Mouse (Mus musculus): ENCODE data around the gene Fam110c.
"Not testable (repeated sequence)": the region's sequence is repeated elsewhere in the genome, so short reads cannot be mapped to it uniquely, and the experiment has no call there.

Fam110c gene

DNA sequence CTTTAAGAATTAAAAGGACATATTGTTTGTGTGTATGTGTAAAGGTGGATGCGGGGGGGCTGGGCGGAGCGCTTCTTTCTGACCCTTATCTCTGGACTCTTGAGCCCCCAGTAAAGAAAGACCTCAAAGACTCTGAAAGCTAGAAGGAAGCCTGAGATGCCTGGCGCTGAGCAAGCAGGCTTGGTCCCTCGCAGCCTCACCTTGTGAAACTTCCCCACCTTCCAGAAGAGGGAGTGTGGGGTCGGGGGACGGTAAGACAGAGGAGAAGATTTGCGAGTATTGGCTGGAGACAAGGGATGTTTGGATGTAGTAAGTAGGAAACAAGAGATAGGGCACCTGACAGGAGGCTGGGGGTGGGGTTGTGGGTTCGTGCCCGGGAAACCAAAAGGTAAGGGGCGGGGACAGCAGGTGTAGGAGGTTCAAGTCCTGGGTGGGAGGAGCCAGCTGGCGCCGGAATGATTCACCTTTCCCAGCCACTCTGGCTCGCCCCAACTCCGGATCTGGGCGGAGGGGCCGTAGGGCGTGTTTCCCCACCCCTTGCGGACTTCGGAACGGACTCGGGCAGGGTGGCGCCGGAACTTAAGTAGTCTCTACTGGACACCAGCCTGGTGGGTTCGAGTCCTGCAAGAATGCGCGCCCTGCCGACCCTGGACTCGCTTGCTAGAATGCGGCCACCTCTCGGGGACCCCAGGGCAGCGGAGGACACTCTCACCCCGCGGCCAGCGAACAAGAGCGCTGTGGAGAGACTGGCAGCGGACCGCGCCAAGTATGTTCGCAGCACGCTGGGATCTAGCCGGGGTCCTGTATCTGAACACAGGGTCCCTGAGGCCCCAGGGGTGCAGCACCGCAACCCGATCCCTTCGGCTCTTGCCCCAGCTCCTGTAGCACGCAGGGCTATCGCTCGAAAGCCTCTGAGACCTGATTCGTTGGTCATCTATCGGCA lies at the start of gene Fam110c:
TSS of gene Fam110c (plus strand) at position 450 of the 943 bp plus-strand sequence.
- DNase-seq (ENCODE audit: low read depth): no peak

GRCm38 (mm10) chr12:31026423-31026822 lies 47.2 kb upstream of the Fam110c start:
- DNase-seq (ENCODE audit: low read depth): no peak

DNA sequence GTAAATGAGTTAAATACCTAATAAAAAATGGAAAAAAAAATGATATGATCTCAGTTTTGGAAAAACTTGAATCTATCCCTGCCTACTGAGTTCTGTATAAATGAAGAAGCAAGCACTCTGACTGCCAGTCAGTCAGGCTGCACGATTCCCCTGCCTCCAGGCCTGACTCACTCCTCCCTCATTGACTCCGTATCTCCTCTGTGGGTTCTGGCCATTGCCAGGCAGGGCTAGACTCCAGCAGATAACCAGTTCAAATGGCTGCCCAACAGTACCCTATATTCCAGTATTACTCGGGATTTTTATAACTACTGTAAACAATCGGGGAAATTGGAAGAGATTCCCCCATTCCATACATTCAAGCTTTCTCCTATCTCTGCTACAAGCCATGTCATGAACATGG lies 21.6 kb upstream of the Fam110c start:
- DNase-seq (ENCODE audit: low read depth): no peak

- DNase-seq (ENCODE audit: low read depth): no peak
Measured at GRCm38 (mm10) chr12:31056291-31056864, 17.3 kb upstream of the Fam110c start.

DNA sequence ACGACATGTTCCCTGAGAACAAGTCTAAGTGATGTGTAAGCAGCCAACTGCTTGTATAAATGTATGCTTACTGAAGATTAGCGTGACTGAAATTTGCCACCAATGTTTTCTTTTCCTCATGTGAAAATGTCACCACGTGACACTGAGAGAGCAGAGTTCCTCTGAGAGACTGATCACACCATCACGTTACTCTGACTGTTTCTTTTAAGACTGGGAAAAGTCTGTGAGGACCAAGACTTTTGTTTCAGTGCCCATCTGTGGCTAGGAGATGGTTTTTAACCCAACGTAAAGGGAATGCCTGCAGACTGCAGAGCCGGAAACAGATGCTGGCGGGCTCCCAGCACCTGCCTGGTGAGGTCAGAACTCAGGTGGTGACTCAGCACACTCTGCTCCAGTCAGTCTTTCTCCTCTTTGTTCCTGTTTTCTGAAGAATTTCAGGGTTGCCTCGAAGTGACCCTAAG lies 14.2 kb upstream of the Fam110c start:
- no peak for DNase-seq (ENCODE audit: low read depth)

- no peak for DNase-seq (ENCODE audit: low read depth)
Measured at GRCm38 (mm10) chr12:31060245-31060644, 13.4 kb upstream of the Fam110c start.

GRCm38 (mm10) chr12:31071222-31071621 lies 2.4 kb upstream of the Fam110c start:
- no peak for DNase-seq (ENCODE audit: low read depth)

GRCm38 (mm10) chr12:31074355-31074786 lies 710 bp downstream of the Fam110c start:
- not testable (repeated sequence) for DNase-seq (ENCODE audit: low read depth)

- no peak for DNase-seq (ENCODE audit: low read depth)
Measured at GRCm38 (mm10) chr12:31074839-31075538, 1.3 kb downstream of the Fam110c start.

GRCm38 (mm10) chr12:31077020-31077419 lies 3.4 kb downstream of the Fam110c start:
- no peak for DNase-seq (ENCODE audit: low read depth)

DNA sequence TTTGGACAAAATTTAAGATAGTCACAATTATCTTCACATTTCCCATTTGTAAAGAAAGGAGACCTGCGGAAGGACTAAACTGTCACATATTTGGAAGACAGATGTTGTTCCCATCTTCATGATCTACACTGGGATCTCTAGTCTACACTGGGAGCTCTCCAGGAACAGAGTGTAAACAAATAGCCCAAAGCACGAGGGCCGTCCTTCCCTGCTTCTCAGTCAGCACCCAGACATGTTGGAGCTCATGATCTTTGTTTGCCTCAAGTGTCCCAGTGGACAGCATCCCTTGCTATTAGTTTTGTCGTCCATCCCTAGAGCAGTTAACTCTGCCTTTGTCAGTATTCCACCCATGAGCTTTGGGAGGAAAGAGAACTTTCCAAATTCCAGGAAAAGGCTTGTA lies 4.4 kb downstream of the Fam110c start:
- DNase-seq (ENCODE audit: low read depth): no peak

- no peak for DNase-seq (ENCODE audit: low read depth)
Measured at GRCm38 (mm10) chr12:31080352-31080751, 6.7 kb downstream of the Fam110c start.

DNA sequence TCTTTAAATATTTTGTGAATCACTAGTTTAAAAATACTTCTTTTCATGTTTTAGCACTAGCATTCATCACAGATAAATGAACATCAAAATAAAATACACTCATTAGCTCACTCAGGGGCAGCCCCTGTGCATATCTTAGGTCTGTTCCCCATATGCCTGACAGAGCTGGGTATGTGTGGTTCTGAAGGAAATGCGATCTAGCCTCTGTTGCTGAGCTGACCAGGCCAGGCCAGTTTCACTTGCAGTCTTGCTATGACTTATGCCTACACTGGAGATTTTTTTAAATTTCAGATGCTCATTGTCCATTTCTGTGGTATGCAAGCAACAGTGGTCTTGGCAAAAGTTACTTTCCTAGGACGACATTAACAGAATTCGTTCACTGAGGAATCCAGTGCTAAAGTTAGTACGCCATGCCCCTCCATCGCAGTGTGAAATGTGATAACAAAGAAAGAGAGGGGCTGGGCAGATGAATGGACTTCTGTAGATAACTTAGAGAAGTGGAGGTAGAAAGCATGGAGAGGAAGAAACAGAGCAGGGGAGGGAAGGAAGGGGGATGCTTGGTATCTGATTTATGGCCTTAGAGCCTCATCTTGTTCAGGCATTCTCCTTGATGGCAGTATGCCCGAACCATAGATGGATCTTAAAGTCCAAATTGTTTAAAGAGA lies 7.4 kb downstream of the Fam110c start:
- DNase-seq (ENCODE audit: low read depth): no peak

GRCm38 (mm10) chr12:31083007-31083406 lies 9.3 kb downstream of the Fam110c start:
- DNase-seq (ENCODE audit: low read depth): no peak

DNA sequence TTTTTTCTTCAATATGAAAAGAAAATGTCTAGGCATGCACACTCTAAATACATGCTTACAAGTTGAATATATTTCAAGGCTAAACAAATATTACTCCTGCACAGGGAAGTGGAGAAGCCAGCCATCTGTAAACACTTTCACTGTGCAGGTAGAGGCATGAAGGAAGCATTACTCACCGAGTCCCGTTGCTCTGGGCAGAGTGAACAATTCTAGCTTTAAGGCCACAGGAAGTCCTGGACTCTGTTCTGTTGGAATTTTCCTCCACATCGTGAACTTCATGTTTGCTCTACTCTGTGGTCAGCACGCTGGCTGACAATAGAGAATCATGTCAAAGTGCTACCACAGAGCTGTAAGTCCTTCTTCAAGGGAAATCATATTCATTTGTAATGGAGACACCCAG lies 9.7 kb downstream of the Fam110c start:
- no peak for DNase-seq (ENCODE audit: low read depth)

DNA sequence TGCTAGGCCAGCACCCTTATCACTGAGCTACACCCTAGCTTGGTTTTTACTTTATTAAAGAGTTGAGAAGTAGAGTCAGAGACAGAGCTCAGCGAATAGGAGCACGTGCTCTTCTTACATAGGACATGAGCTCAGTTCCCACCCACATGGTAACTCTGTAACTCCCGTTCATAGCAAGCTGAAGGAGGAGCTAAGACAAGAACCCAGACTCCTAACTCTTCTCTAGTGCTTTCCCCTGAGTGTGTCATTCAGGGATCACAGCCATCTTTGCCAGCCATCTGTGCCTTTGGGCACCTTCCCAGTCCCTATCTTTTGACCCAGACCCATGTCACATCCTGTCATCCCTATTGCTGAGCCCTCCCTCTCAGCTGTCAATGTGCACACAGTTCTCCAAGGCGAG lies 13.4 kb downstream of the Fam110c start:
- no peak for DNase-seq (ENCODE audit: low read depth)

GRCm38 (mm10) chr12:31090401-31090800 lies 16.7 kb downstream of the Fam110c start:
- DNase-seq (ENCODE audit: low read depth): no peak

DNA sequence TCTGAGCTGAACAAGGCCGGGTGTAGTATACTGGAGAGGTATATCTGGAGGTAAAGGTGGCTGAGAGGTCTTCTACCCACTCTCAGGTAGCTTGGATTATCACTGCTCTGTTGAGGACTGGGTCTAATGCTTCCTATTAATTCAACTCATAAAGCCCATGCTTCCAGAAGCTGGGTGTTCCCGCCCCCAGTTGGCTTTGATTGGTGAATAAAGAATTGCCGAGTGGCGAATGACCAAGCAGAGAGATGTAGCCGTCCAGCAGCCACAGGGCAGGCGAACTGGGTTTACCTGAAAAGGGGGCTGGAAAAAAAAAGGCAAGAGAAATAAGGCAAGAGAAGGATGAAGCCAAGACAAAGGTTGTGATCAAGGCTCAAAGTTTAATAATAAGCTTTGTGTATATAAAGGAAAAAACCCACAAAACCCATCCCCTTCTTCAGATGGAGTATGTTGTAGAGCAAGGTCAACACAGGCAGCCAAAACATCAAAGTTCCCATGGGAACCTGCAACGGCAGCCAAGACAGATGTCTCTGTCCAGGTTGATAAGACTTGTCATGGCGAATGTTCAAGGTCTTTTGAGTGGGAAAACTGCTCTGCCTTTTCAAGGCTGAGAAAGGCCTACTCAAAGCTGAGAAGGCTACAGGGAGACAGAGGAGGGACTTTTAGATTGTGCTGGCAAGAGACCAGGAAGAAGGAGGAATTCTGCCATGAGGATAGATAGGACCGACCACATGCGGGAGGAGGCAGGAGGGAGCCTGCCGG lies 17.4 kb downstream of the Fam110c start:
- no peak for DNase-seq (ENCODE audit: low read depth)

GRCm38 (mm10) chr12:31092481-31092880 lies 18.8 kb downstream of the Fam110c start:
- DNase-seq (ENCODE audit: low read depth): no peak

GRCm38 (mm10) chr12:31097185-31097584 lies 23.5 kb downstream of the Fam110c start:
- DNase-seq (ENCODE audit: low read depth): no peak

- DNase-seq (ENCODE audit: low read depth): no peak
Measured at GRCm38 (mm10) chr12:31101190-31101589, 27.5 kb downstream of the Fam110c start.
